Mouse (Mus musculus): ENCODE data around the gene Hoxd12.

DNA sequence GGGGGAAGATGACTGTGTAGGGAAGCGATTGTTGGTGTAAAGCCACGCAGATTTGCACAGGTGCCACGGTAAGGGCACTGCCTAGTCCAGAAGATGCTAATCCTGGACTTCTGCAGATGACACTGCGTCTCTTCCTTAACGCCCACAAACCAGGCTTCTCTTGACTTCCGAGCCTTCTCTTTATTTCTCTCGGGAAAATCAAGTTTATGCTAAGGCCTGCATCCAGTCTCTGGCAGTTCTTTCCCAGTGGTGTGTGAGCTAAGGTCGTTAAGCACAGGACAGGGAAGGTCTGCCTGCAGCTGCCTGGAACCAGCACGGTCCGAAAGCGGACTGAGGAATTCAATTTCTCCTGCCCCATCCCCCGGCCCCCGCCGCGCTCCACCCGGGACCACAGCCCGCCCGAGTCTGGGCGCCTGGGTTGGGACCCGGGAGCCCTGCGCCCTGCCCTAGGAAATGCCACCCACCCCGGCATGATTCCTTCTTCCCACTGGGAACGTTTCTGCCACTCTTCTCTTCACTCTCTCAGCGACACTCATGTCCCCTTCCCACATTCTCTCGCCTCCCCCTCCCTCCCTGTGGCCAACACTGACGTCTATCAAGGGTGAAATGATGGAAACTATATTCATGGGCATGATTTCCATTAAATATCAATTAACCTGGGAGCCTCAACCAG lies 29.0 kb downstream of the Hoxd12 start:
- no peak for TF ChIP-seq EP300 (IDR thresholded peaks at IDR 0.05; ENCODE audit: low read depth)
- no peak for TF ChIP-seq CTCF (IDR thresholded peaks at IDR 0.05; ENCODE audit: low read depth)
